Mouse (Mus musculus): Measurements from ENCODE around the gene Adm2.

GRCm38 (mm10) chr15:89292795-89293194, 29.7 kb upstream of the Adm2 start:
- TF ChIP-seq POLR2A (IDR thresholded peaks at IDR 0.05; ENCODE audit: control insufficient read depth, low read depth, low read length) (no peak), CTCF (IDR thresholded peaks at IDR 0.05; ENCODE audit: control insufficient read depth, insufficient read depth, insufficient replicate concordance, low read depth, low read length) (no peak)
